Mouse (Mus musculus) embryonic facial prominence, embryonic 15.5 days (tissue): ENCODE data around the gene Ccdc36. TPM values are rescaled to one million over a fixed set of nuclear protein-coding genes. Genes with fewer than 3 reads are reported as not detected.

Experiments used
- ATAC-seq: fragments of 200-750 bp; cut with Nextera tagmentation; 2 replicates; pipeline ENCODE4 v1.8.0; 2017; ENCODE audit warnings: low read depth, moderate TSS enrichment; ENCODE audit not compliant: insufficient number of reproducible peaks, low FRiP score, low TSS enrichment
- H3K27ac ChIP-seq: fragments of 300-500 bp; sonication (generic); replicated peaks from 2 replicates; pipeline ENCODE4 v1.5.1; 2015; ENCODE audit warnings: mild to moderate bottlenecking, inconsistent platforms
- H3K27me3 ChIP-seq: fragments of 300-500 bp; sonication (generic); 2 replicates; pipeline ENCODE4 v1.6.1; 2015; ENCODE audit warnings: inconsistent platforms
- H3K36me3 ChIP-seq: fragments of 300-500 bp; sonication (generic); 2 replicates; pipeline ENCODE4 v1.6.1; 2015; ENCODE audit warnings: mild to moderate bottlenecking, inconsistent platforms
- H3K4me1 ChIP-seq: fragments of 300-500 bp; sonication (generic); 2 replicates; pipeline ENCODE4 v1.6.1; 2015; ENCODE audit warnings: inconsistent platforms
- H3K4me2 ChIP-seq: fragments of 300-500 bp; sonication (generic); replicated peaks from 2 replicates; pipeline ENCODE4 v1.6.1; 2015; ENCODE audit warnings: mild to moderate bottlenecking, inconsistent platforms
- H3K4me3 ChIP-seq: fragments of 300-500 bp; sonication (generic); replicated peaks from 2 replicates; pipeline ENCODE4 v1.5.1; 2015; ENCODE audit warnings: mild to moderate bottlenecking, inconsistent platforms
- H3K9ac ChIP-seq: fragments of 300-500 bp; sonication (generic); 2 replicates; pipeline ENCODE4 v1.6.1; 2015; ENCODE audit warnings: inconsistent platforms
- H3K9me3 ChIP-seq: fragments of 300-500 bp; sonication (generic); replicated peaks from 2 replicates; pipeline ENCODE4 v1.6.1; 2016; ENCODE audit warnings: inconsistent platforms
- WGBS: fragments of 180-500 bp; shearing (Covaris S2); methylation state at CpG from one replicate; pipeline ENCODE4 v1.1.7; 2015; 5-methylcytosine and 5-hydroxymethylcytosine counted together
- polyA plus RNA-seq: library from polyadenylated mRNA; unstranded; fragments of >200 nt; fragmentation: Nextera tagmentation; extraction: Ambion mirVana; gene quantifications from 2 replicates; pipeline ENCODE4 v1.2.1, GENCODE M21; 2015

The Ccdc36 gene
- polyA plus RNA-seq, 1 experiment from 2014 or later = 1.2 TPM

- H3K27ac ChIP-seq = no peak overlapping the region
- no peak for ATAC-seq
- no peak overlapping the region for H3K4me2 ChIP-seq
- no peak overlapping the region for H3K9ac ChIP-seq
- no peak overlapping the region for H3K4me3 ChIP-seq
- no peaks in the 10 kb centered on the region for H3K36me3 ChIP-seq
- H3K27me3 ChIP-seq = no peaks in the 10 kb centered on the region
- H3K9me3 ChIP-seq = no peaks in the 10 kb centered on the region
- WGBS = 51% methylated on average over 7 of the region's 7 CpGs
- H3K4me1 ChIP-seq = no peaks in the 10 kb centered on the region
Observed at GRCm38 (mm10) chr9:108401186-108401960, 26.9 kb downstream of the Ccdc36 start.

GRCm38 (mm10) chr9:108398324-108398723 lies 30.0 kb downstream of the Ccdc36 start:
- H3K36me3 ChIP-seq = peaks cover 14% of the 10 kb centered on the region
- no peak overlapping the region for H3K9ac ChIP-seq
- WGBS = 90% methylated on average over 3 of the region's 3 CpGs
- H3K4me1 ChIP-seq = no peaks in the 10 kb centered on the region
- no peak overlapping the region for H3K27ac ChIP-seq
- H3K27me3 ChIP-seq = no peaks in the 10 kb centered on the region
- no peak overlapping the region for H3K4me3 ChIP-seq
- ATAC-seq = no peak
- no peaks in the 10 kb centered on the region for H3K9me3 ChIP-seq
- no peak overlapping the region for H3K4me2 ChIP-seq

- Histone ChIP-seq H3K4me3 (no peak overlapping the region), H3K9ac (no peak overlapping the region), H3K27me3 (no peaks in the 10 kb centered on the region), H3K4me2 (no peak overlapping the region), H3K4me1 (no peaks in the 10 kb centered on the region), H3K27ac (no peak overlapping the region), H3K9me3 (no peaks in the 10 kb centered on the region), H3K36me3 (peaks cover 40% of the 10 kb centered on the region)
- ATAC-seq = no peak
- whole genome bisulfite sequencing = 88% methylated on average over 1 of the region's 1 CpGs
Observed at GRCm38 (mm10) chr9:108395427-108395826, 32.9 kb downstream of the Ccdc36 start.

- H3K4me3 ChIP-seq = no peak overlapping the region
- WGBS = 90% methylated on average over 6 of the region's 6 CpGs
- no peak for ATAC-seq
- no peaks in the 10 kb centered on the region for H3K9me3 ChIP-seq
- no peaks in the 10 kb centered on the region for H3K27me3 ChIP-seq
- H3K4me2 ChIP-seq = no peak overlapping the region
- no peaks in the 10 kb centered on the region for H3K4me1 ChIP-seq
- H3K9ac ChIP-seq = no peak overlapping the region
- no peak overlapping the region for H3K27ac ChIP-seq
- H3K36me3 ChIP-seq = peaks cover 51% of the 10 kb centered on the region
Observed at GRCm38 (mm10) chr9:108394191-108394590, 34.1 kb downstream of the Ccdc36 start.

- WGBS = 60% methylated on average over 18 of the region's 18 CpGs
- ATAC-seq = no peak
- H3K4me2 ChIP-seq = no peak within 1 kb of the TSS
- no peak within 1 kb of the TSS for H3K4me3 ChIP-seq
- no peaks in the 10 kb centered on the region for H3K9me3 ChIP-seq
- H3K27me3 ChIP-seq = no peaks in the 10 kb centered on the region
- peaks cover 66% of the 10 kb centered on the region for H3K36me3 ChIP-seq
- no peaks in the 10 kb centered on the region for H3K4me1 ChIP-seq
- H3K27ac ChIP-seq = no peak within 1 kb of the TSS
- no peak within 1 kb of the TSS for H3K9ac ChIP-seq
Observed at GRCm38 (mm10) chr9:108392676-108393075, 35.6 kb downstream of the Ccdc36 start, which contains the start of gene 1700102P08Rik. Gene 1700102P08Rik, plus strand, starts transcription at chr9:108392805.

- Histone ChIP-seq H3K36me3 (peaks cover 87% of the 10 kb centered on the region), H3K9ac (no peak overlapping the region), H3K4me2 (no peak overlapping the region), H3K27me3 (no peaks in the 10 kb centered on the region), H3K27ac (no peak overlapping the region), H3K4me1 (no peaks in the 10 kb centered on the region), H3K4me3 (no peak overlapping the region), H3K9me3 (no peaks in the 10 kb centered on the region)
- 83% methylated on average over 6 of the region's 6 CpGs for WGBS
- ATAC-seq = no peak
Observed at GRCm38 (mm10) chr9:108389220-108389619, 39.1 kb downstream of the Ccdc36 start.

GRCm38 (mm10) chr9:108388601-108389000 lies 39.7 kb downstream of the Ccdc36 start:
- Histone ChIP-seq H3K9ac (no peak overlapping the region), H3K27me3 (no peaks in the 10 kb centered on the region), H3K4me1 (no peaks in the 10 kb centered on the region), H3K4me3 (no peak overlapping the region), H3K36me3 (peaks cover 92% of the 10 kb centered on the region), H3K9me3 (no peaks in the 10 kb centered on the region), H3K27ac (no peak overlapping the region), H3K4me2 (no peak overlapping the region)
- no peak for ATAC-seq
- 89% methylated on average over 10 of the region's 10 CpGs for WGBS

GRCm38 (mm10) chr9:108386816-108387215 lies 41.5 kb downstream of the Ccdc36 start:
- no peaks in the 10 kb centered on the region for H3K9me3 ChIP-seq
- no peak overlapping the region for H3K4me2 ChIP-seq
- H3K4me3 ChIP-seq = no peak overlapping the region
- no peak overlapping the region for H3K9ac ChIP-seq
- no peak overlapping the region for H3K27ac ChIP-seq
- H3K27me3 ChIP-seq = no peaks in the 10 kb centered on the region
- H3K36me3 ChIP-seq = peaks cover 89% of the 10 kb centered on the region
- ATAC-seq = no peak
- WGBS = 89% methylated on average over 4 of the region's 4 CpGs
- H3K4me1 ChIP-seq = no peaks in the 10 kb centered on the region

GRCm38 (mm10) chr9:108385006-108385405 lies 43.3 kb downstream of the Ccdc36 start:
- 58% methylated on average over 7 of the region's 7 CpGs for WGBS
- Histone ChIP-seq H3K27ac (no peak overlapping the region), H3K9me3 (no peaks in the 10 kb centered on the region)

GRCm38 (mm10) chr9:108381382-108381781 lies 46.9 kb downstream of the Ccdc36 start:
- no peak overlapping the region for H3K9ac ChIP-seq
- no peaks in the 10 kb centered on the region for H3K27me3 ChIP-seq
- no peaks in the 10 kb centered on the region for H3K4me1 ChIP-seq
- no peak for ATAC-seq
- no peak overlapping the region for H3K4me3 ChIP-seq
- H3K9me3 ChIP-seq = no peaks in the 10 kb centered on the region
- peaks cover 85% of the 10 kb centered on the region for H3K36me3 ChIP-seq
- WGBS = 93% methylated on average over 9 of the region's 9 CpGs
- H3K4me2 ChIP-seq = no peak overlapping the region
- no peak overlapping the region for H3K27ac ChIP-seq

More at GRCm38 (mm10) chr9:108385006-108385405, 43.3 kb downstream of the Ccdc36 start:
- no peak overlapping the region for H3K4me3 ChIP-seq
- H3K9ac ChIP-seq = no peak overlapping the region
- H3K36me3 ChIP-seq = peaks cover 88% of the 10 kb centered on the region
- ATAC-seq = no peak
- H3K27me3 ChIP-seq = no peaks in the 10 kb centered on the region
- no peak overlapping the region for H3K4me2 ChIP-seq
- H3K4me1 ChIP-seq = no peaks in the 10 kb centered on the region

- Histone ChIP-seq H3K27me3 (no peaks in the 10 kb centered on the region), H3K4me1 (no peaks in the 10 kb centered on the region), H3K9me3 (no peaks in the 10 kb centered on the region), H3K4me2 (no peak overlapping the region), H3K4me3 (no peak overlapping the region), H3K36me3 (peaks cover 82% of the 10 kb centered on the region), H3K9ac (no peak overlapping the region), H3K27ac (no peak overlapping the region)
- ATAC-seq = no peak
- 90% methylated on average over 4 of the region's 4 CpGs for WGBS
Observed at GRCm38 (mm10) chr9:108379294-108379693, 49.0 kb downstream of the Ccdc36 start.

- no peak overlapping the region for H3K9ac ChIP-seq
- H3K27ac ChIP-seq = no peak overlapping the region
- 90% methylated on average over 5 of the region's 5 CpGs for WGBS
- no peaks in the 10 kb centered on the region for H3K27me3 ChIP-seq
- no peak overlapping the region for H3K4me2 ChIP-seq
- no peak overlapping the region for H3K4me3 ChIP-seq
- H3K9me3 ChIP-seq = no peaks in the 10 kb centered on the region
- H3K36me3 ChIP-seq = peaks cover 82% of the 10 kb centered on the region
- no peak for ATAC-seq
- no peaks in the 10 kb centered on the region for H3K4me1 ChIP-seq
Observed at GRCm38 (mm10) chr9:108378736-108379135, 49.5 kb downstream of the Ccdc36 start.
